Mouse (Mus musculus) spleen, postnatal 0 days (tissue): Measurements from ENCODE around the gene Lxn. TPM values are rescaled to one million over a fixed set of nuclear protein-coding genes. Genes with fewer than 3 reads are reported as not detected.

Experiments
- polyA plus RNA-seq: library from polyadenylated mRNA; unstranded; fragments of >200 nt; fragmentation: Nextera tagmentation; extraction: Ambion mirVana; gene quantifications from 2 replicates; pipeline ENCODE4 v1.2.1, GENCODE M21; 2015

Lxn gene
- 24.2 and 31.0 TPM in 2 replicates for polyA plus RNA-seq

DNA sequence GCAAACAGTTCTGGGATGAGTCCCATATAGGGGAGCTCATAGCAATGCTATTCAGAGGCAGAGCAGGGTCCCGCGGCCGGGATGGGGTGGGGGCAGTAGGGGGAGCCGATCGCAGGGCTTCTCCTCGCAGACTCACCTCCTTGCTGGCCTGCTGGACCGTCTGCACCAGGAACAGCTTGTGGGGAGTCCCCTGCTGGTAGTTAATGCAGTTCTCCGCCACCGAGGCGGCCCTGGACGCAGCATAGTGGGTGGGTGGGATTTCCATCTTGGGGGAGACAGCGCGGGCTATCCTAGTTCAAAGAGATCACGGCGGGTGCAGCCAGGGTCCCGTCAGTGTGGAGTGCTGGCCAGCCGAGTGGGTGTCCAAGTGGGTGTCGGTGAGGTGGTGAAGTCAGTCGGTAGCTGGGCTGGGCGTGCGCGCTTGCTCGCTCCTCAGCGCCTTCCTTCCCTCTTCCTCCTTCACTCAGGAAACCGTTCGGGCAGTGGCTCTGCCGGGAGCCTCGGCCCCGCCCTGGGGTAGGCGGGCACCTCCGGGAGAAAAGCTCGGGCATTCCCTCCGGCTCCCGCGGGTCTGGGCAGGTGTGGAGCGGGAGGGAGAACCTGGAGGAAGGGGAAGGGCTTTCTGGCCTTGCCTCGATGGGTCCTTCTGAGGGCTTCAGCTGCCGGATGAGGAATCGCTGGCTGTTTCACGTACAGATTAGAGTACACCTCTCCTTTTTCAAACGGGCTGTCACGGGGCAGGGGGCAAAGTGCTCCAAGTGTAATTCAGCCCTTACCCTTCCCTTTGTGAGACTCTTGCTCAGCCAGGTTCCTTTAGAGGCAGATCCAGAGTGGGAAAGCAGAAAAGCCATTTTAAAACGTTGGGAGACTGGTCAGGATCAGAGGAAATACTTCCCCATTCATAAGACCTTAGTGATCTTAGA is at the start of gene Lxn:
TSS of gene Lxn (minus strand) at position 477 of the 923 bp plus-strand sequence.

DNA sequence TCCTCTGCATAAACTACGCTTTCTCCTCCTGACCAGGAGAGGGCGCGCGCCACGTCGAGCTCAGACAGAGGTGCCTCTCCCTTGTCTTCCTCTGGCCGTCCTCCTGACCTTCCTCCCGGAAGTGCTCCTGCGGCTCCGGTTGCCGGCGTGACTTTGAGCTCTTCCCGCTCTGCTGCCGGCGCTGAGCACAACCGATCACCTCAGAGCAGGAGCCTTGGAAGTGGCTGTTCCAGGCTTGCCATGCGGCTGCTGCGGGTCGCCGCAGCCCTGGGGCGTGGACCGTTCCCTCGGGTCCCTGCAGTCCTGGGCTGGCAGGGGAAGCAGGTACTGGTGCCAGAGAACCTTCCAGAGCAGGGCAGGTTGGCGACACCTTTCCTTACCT is 33.7 kb downstream of the Lxn start, which contains the start of gene Gfm1:
TSS of gene Gfm1 (plus strand) at position 98 of the 382 bp plus-strand sequence.

Other genes starting within 250 kb of the Lxn start
- 4.4 and 5.4 TPM in 2 replicates for gene Mlf1, start 89.8 kb downstream of the Lxn start, polyA plus RNA-seq
- not detected in 2 replicates for gene Gm17402, start 88.8 kb downstream of the Lxn start, polyA plus RNA-seq
- gene Gfm1, start 33.8 kb downstream of the Lxn start, polyA plus RNA-seq: 30.7 and 31.4 TPM in 2 replicates
- gene Rarres1, start 51.6 kb upstream of the Lxn start, polyA plus RNA-seq: 1.8 and 3.1 TPM in 2 replicates
- gene Mfsd1, start 118.8 kb upstream of the Lxn start, polyA plus RNA-seq: 34.2 and 40.7 TPM in 2 replicates